Mouse (Mus musculus) lung, postnatal 0 days (tissue): ENCODE data around the gene Depdc1b. TPM values are rescaled to one million over a fixed set of nuclear protein-coding genes. Genes with fewer than 3 reads are reported as not detected.

ENCODE experiments used
- ATAC-seq: fragments of 200-750 bp; cut with Nextera tagmentation; 2 replicates; pipeline ENCODE4 v1.8.0; 2017; ENCODE audit warnings: moderate library complexity
- DNase-seq: peaks from one replicate; pipeline ENCODE4 v3.0.0-alpha.2; 2016; ENCODE audit warnings: low spot score
- H3K27ac ChIP-seq: fragments of 300-500 bp; sonication (generic); 2 replicates; pipeline ENCODE4 v1.5.1; 2014; ENCODE audit warnings: antibody characterized with exemption, mild to moderate bottlenecking, low read length, mixed read lengths
- H3K27me3 ChIP-seq: fragments of 300-500 bp; sonication (generic); replicated peaks from 2 replicates; pipeline ENCODE4 v1.6.1; 2014; ENCODE audit warnings: low read length, mixed read lengths; ENCODE audit not compliant: insufficient read depth
- H3K36me3 ChIP-seq: fragments of 300-500 bp; sonication (generic); 2 replicates; pipeline ENCODE4 v1.6.1; 2014; ENCODE audit warnings: low read length, mixed read lengths; ENCODE audit not compliant: insufficient read depth
- H3K4me1 ChIP-seq: fragments of 300-500 bp; sonication (generic); 2 replicates; pipeline ENCODE4 v1.6.1; 2014; ENCODE audit warnings: antibody characterized with exemption, low read depth, low read length, mixed read lengths; ENCODE audit not compliant: insufficient read depth
- H3K4me2 ChIP-seq: fragments of 300-500 bp; sonication (generic); replicated peaks from 2 replicates; pipeline ENCODE4 v1.6.1; 2014; ENCODE audit warnings: low read depth, mild to moderate bottlenecking, low read length, moderate library complexity, mixed read lengths
- H3K4me3 ChIP-seq: fragments of 300-500 bp; sonication (generic); 2 replicates; pipeline ENCODE4 v1.5.1; 2014; ENCODE audit warnings: low read depth, low read length
- H3K9ac ChIP-seq: fragments of 300-500 bp; sonication (generic); replicated peaks from 2 replicates; pipeline ENCODE4 v1.6.1; 2014; ENCODE audit warnings: low read depth, mild to moderate bottlenecking
- H3K9me3 ChIP-seq: fragments of 300-500 bp; sonication (generic); 2 replicates; pipeline ENCODE4 v1.6.1; 2016; ENCODE audit warnings: low read length, mixed read lengths
- CTCF ChIP-seq: IDR thresholded peaks from 2 replicates; pipeline ENCODE4 v1.5.1; 2016; ENCODE audit warnings: antibody characterized with exemption, mild to moderate bottlenecking
- EP300 ChIP-seq: IDR thresholded peaks from 2 replicates; pipeline ENCODE4 v1.6.1; 2016; ENCODE audit warnings: antibody characterized with exemption, mild to moderate bottlenecking, control low read depth
- WGBS: fragments of 180-500 bp; shearing (Covaris S2); extraction: QIAGEN DNeasy Blood & Tissue Kit; methylation state at CpG from one replicate; pipeline ENCODE4 v1.1.7; 2014; 5-methylcytosine and 5-hydroxymethylcytosine counted together
- polyA plus RNA-seq: library from polyadenylated mRNA; unstranded; fragments of >200 nt; fragmentation: Nextera tagmentation; extraction: Ambion mirVana; gene quantifications from 2 replicates; pipeline ENCODE4 v1.2.1, GENCODE M21; 2015

Gene Depdc1b
- polyA plus RNA-seq, 1 experiment from 2014 or later = 0.70 TPM

- TF ChIP-seq EP300 = no peak
- no peak for TF ChIP-seq CTCF
- Histone ChIP-seq H3K4me2 (no peak overlapping the region), H3K4me3 (no peak overlapping the region), H3K9ac (no peak overlapping the region), H3K27ac (no peak overlapping the region), H3K27me3 (no peaks in the 10 kb centered on the region), H3K4me1 (no peaks in the 10 kb centered on the region), H3K9me3 (no peaks in the 10 kb centered on the region), H3K36me3 (no peaks in the 10 kb centered on the region)
- DNase-seq (no peak), ATAC-seq (no peak)
- WGBS = 44% methylated on average over 1 of the region's 1 CpGs
These were observed 12.3 kb upstream of the Depdc1b start for GRCm38 (mm10) chr13:108303841-108304240.

- no peaks in the 10 kb centered on the region for H3K27me3 ChIP-seq
- DNase-seq = no peak
- H3K4me1 ChIP-seq = no peaks in the 10 kb centered on the region
- H3K4me2 ChIP-seq = no peak overlapping the region
- 14% methylated on average over 1 of the region's 2 CpGs for WGBS
- H3K9me3 ChIP-seq = no peaks in the 10 kb centered on the region
- ATAC-seq = no peak
- H3K4me3 ChIP-seq = no peak overlapping the region
- no peaks in the 10 kb centered on the region for H3K36me3 ChIP-seq
- H3K27ac ChIP-seq = no peak overlapping the region
- no peak overlapping the region for H3K9ac ChIP-seq
- no peak for TF ChIP-seq CTCF
- no peak for TF ChIP-seq EP300
These were observed 11.5 kb upstream of the Depdc1b start for GRCm38 (mm10) chr13:108304680-108305079.

GRCm38 (mm10) chr13:108316487-108316903 lies 363 bp downstream of the Depdc1b start:
- H3K4me3 ChIP-seq = peak overlapping the region; percentile 65
- ATAC-seq = peak; percentile 17
- H3K27ac ChIP-seq = no peak overlapping the region
- peak overlapping the region; percentile 36 for H3K9ac ChIP-seq
- no peaks in the 10 kb centered on the region for H3K9me3 ChIP-seq
- no peak for TF ChIP-seq EP300
- no peak for TF ChIP-seq CTCF
- no peaks in the 10 kb centered on the region for H3K27me3 ChIP-seq
- no peaks in the 10 kb centered on the region; the same call in 1 of the 2 replicates for H3K4me1 ChIP-seq
- peak; percentile 13 for DNase-seq
- under 1% methylated on average over 32 of the region's 32 CpGs for WGBS
- H3K4me2 ChIP-seq = peak overlapping the region; percentile 99
- H3K36me3 ChIP-seq = no peaks in the 10 kb centered on the region

- Histone ChIP-seq H3K4me1 (no peaks in the 10 kb centered on the region; the same call in 1 of the 2 replicates), H3K36me3 (no peaks in the 10 kb centered on the region), H3K4me2 (peak overlapping the region; percentile 99; the same call in 1 of the 2 replicates), H3K27ac (no peak overlapping the region), H3K4me3 (no peak overlapping the region), H3K9ac (no peak overlapping the region), H3K9me3 (no peaks in the 10 kb centered on the region), H3K27me3 (no peaks in the 10 kb centered on the region)
- ATAC-seq (no peak), DNase-seq (no peak)
- WGBS = 90% methylated on average over 2 of the region's 2 CpGs
- no peak for TF ChIP-seq EP300
- TF ChIP-seq CTCF = no peak
These were observed 1.3 kb downstream of the Depdc1b start for GRCm38 (mm10) chr13:108317414-108317813.

GRCm38 (mm10) chr13:108319028-108319427 lies 2.9 kb downstream of the Depdc1b start:
- 95% methylated on average over 8 of the region's 8 CpGs for WGBS
- no peak overlapping the region for H3K9ac ChIP-seq
- ATAC-seq (no peak), DNase-seq (no peak)
- H3K9me3 ChIP-seq = no peaks in the 10 kb centered on the region
- no peak for TF ChIP-seq EP300
- TF ChIP-seq CTCF = no peak
- H3K36me3 ChIP-seq = no peaks in the 10 kb centered on the region
- H3K4me1 ChIP-seq = no peaks in the 10 kb centered on the region; the same call in 1 of the 2 replicates
- no peak overlapping the region for H3K27ac ChIP-seq
- H3K27me3 ChIP-seq = no peaks in the 10 kb centered on the region
- H3K4me2 ChIP-seq = no peak overlapping the region
- H3K4me3 ChIP-seq = no peak overlapping the region

GRCm38 (mm10) chr13:108320216-108320615 lies 4.1 kb downstream of the Depdc1b start:
- no peaks in the 10 kb centered on the region; the same call in 1 of the 2 replicates for H3K4me1 ChIP-seq
- H3K9ac ChIP-seq = no peak overlapping the region
- H3K27ac ChIP-seq = no peak overlapping the region
- H3K27me3 ChIP-seq = no peaks in the 10 kb centered on the region
- DNase-seq (no peak), ATAC-seq (no peak)
- whole genome bisulfite sequencing = 88% methylated on average over 8 of the region's 8 CpGs
- H3K36me3 ChIP-seq = no peaks in the 10 kb centered on the region
- H3K4me2 ChIP-seq = no peak overlapping the region
- TF ChIP-seq EP300 (no peak), CTCF (no peak)
- no peaks in the 10 kb centered on the region for H3K9me3 ChIP-seq
- no peak overlapping the region for H3K4me3 ChIP-seq

- 91% methylated on average over 2 of the region's 2 CpGs for WGBS
- TF ChIP-seq EP300 (no peak), CTCF (no peak)
- Histone ChIP-seq H3K27me3 (no peaks in the 10 kb centered on the region), H3K27ac (no peak overlapping the region), H3K4me1 (no peaks in the 10 kb centered on the region), H3K4me3 (no peak overlapping the region), H3K9me3 (no peaks in the 10 kb centered on the region), H3K9ac (no peak overlapping the region), H3K4me2 (no peak overlapping the region), H3K36me3 (no peaks in the 10 kb centered on the region)
- DNase-seq (no peak), ATAC-seq (no peak)
These were observed 6.3 kb downstream of the Depdc1b start for GRCm38 (mm10) chr13:108322466-108322865.
